Mouse (Mus musculus) layer of hippocampus, adult 9-11 months (tissue): ENCODE results near the gene Ksr1.

Experiments used
- DNase-seq: peaks from one replicate; pipeline ENCODE4 v3.0.0; 2022

The Ksr1 gene

GRCm38 (mm10) chr11:79145283-79146265, 633 bp downstream of the Ksr1 start:
- peak; percentile 25 for DNase-seq

GRCm38 (mm10) chr11:79144741-79145140, 1.5 kb downstream of the Ksr1 start:
- peak; percentile 38 for DNase-seq

GRCm38 (mm10) chr11:79144043-79144591, 2.1 kb downstream of the Ksr1 start:
- no peak for DNase-seq

- no peak for DNase-seq
These were observed 2.9 kb downstream of the Ksr1 start for GRCm38 (mm10) chr11:79143322-79143721.

- no peak for DNase-seq
These were observed 3.8 kb downstream of the Ksr1 start for GRCm38 (mm10) chr11:79142381-79142780.

GRCm38 (mm10) chr11:79141235-79142109, 4.7 kb downstream of the Ksr1 start:
- DNase-seq, result no peak

DNA sequence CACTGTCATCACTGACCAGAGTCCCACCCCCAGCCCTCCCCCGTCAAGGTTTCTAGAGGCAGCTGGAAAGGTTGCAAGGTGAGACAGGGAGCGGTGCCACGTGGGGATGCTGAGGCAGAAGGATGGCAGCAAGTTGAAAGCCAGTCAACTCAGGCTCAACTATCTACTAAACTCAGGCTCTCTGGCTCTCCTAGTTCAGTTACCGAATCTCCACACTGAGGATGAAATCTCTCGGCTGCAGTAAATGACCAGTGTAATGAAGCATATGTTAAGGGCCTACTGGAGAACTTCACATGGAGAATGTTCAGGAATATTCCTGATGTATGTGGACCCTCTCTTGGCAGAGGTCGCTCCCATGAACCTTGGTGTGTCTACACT, 5.7 kb downstream of the Ksr1 start:
- DNase-seq, result no peak

GRCm38 (mm10) chr11:79139878-79140510, 6.2 kb downstream of the Ksr1 start:
- no peak for DNase-seq

DNA sequence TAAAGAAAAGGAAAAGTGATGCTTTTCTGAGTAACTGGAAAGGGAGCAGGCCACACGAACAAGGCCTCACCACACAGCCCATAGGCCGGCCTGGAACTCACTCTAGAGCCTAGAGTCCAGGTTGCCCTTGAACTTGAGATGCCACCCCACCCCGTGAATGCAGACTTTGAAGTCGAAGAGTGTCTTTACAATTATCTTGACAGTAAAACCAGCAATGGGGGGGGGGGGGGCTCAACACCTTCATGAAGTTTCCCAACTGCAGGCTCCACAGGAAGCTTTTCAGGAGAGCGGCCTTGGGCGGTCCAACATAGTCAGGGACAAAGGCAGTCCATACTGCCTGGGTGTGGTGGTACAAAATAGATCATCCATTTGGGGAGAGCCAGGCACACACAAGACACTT, 7.6 kb downstream of the Ksr1 start:
- no peak for DNase-seq

DNA sequence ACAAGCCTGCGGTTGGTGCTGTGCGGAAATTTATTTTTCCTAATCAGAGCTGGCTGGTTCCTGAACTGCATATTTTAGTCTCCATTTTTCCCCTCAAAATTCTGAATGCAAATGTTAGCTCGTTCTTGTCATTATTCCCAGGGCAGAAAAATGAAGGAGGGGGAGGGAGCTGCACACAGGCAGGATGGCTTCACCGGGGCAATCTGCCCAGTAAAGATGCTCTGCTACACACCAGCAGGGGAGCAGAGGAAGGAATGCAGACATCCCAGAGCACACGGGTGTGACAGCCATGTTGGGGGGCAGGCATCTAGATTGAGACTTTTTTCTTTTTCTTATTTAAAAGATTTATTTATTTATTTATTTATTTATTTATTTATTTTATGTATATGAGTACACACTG, 9.0 kb downstream of the Ksr1 start:
- DNase-seq, result peak; percentile 86

GRCm38 (mm10) chr11:79135685-79136360, 10.4 kb downstream of the Ksr1 start:
- DNase-seq, result no peak

- DNase-seq, result no peak
These were observed 11.1 kb downstream of the Ksr1 start for GRCm38 (mm10) chr11:79135105-79135503.

DNA sequence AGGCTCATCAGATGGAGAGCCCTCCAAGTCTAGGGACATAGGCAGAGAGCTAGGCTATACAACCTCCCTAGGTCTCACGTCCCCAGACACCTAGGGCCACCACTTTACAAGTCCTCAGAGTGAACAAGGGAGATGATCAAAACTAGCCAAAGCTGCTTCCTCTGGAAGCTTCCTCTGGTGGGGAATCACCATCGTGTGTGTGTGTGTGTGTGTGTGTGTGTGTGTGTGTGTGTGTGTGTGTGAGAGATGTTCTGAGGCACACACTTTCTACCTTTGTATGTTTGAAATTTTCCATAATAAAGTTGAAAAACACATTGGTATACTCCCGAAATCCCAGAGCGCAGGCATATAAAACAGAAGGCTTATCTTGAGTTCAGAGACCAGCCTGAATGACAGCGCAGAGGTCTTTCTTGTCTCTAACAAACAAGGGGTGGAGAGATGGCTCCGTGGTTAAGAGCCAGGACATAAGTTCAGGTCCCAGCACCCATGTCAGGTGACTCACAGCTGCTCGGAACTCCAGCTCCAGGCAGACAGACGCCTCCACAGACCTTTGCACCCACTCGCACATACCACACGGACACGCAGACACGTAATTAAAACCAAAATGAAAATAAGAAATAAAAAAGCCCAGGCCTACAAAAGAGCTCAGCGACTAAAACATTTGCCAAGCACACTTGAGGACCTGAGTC, 11.6 kb downstream of the Ksr1 start:
- DNase-seq, result no peak

GRCm38 (mm10) chr11:79133961-79134360, 12.2 kb downstream of the Ksr1 start:
- DNase-seq, result no peak

GRCm38 (mm10) chr11:79133051-79133450, 13.2 kb downstream of the Ksr1 start:
- no peak for DNase-seq

GRCm38 (mm10) chr11:79131949-79132411, 14.2 kb downstream of the Ksr1 start:
- no peak for DNase-seq

GRCm38 (mm10) chr11:79129388-79130356, 16.5 kb downstream of the Ksr1 start:
- DNase-seq, result no peak

- no peak for DNase-seq
These were observed 18.0 kb downstream of the Ksr1 start for GRCm38 (mm10) chr11:79128233-79128632.

DNA sequence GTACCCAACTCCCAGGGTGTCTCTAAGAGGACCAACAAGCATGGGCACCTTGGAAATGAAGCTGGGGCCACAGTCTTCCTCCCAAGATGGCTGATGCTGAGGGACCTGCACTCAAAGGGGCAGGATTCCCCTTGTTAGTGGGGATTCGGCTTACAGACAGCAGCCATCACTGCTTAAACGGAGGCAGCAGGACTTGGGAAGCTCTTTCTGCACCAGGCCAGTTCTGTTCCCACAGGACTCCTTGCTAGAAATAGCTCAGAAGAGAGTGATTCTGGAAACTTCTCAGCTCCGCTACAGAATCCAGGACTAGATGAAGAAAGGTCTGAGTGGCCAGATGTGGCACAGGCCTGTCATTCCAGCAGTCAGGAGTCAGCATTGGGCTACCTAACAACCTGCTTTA, 19.2 kb downstream of the Ksr1 start:
- DNase-seq, result no peak

- DNase-seq, result no peak
These were observed 20.4 kb downstream of the Ksr1 start for GRCm38 (mm10) chr11:79125775-79126174.
